Mouse (Mus musculus): ENCODE measurements around the gene Kctd5. TPM values are rescaled to one million over a fixed set of nuclear protein-coding genes. Genes with fewer than 3 reads are reported as not detected.

The Kctd5 gene
- polyA plus RNA-seq, 1 experiment from 2014 or later: 82.8 TPM

- 46% methylated on average over 2 of the region's 2 CpGs for WGBS
- H3K4me1 ChIP-seq (replicated peaks; ENCODE audit: control insufficient read depth, insufficient read depth, low read length): no peaks in the 10 kb centered on the region
- H3K9ac ChIP-seq (ENCODE audit: low read length): no peak overlapping the region
- no peak overlapping the region for H3K4me3 ChIP-seq (ENCODE audit: low read depth, low read length)
- no peaks in the 10 kb centered on the region for H3K27me3 ChIP-seq (ENCODE audit: control insufficient read depth, insufficient read depth, low read length)
- ATAC-seq (replicated peaks; ENCODE audit: low FRiP score) (no peak), DNase-seq (ENCODE audit: low spot score) (no peak)
- no peak overlapping the region for H3K4me2 ChIP-seq (ENCODE audit: low read depth, low read length, severe bottlenecking)
- H3K27ac ChIP-seq (ENCODE audit: low read depth, low read length): no peak overlapping the region
- H3K36me3 ChIP-seq (ENCODE audit: control insufficient read depth, insufficient read depth, low read length): no peaks in the 10 kb centered on the region
- no peaks in the 10 kb centered on the region for H3K9me3 ChIP-seq (ENCODE audit: control insufficient read depth, low read length)
Measured at GRCm38 (mm10) chr17:24006930-24007329, 66.4 kb downstream of the Kctd5 start.

- Histone ChIP-seq H3K36me3 (ENCODE audit: control insufficient read depth, insufficient read depth, low read length) (no peaks in the 10 kb centered on the region), H3K27me3 (ENCODE audit: control insufficient read depth, insufficient read depth, low read length) (no peaks in the 10 kb centered on the region), H3K27ac (ENCODE audit: low read depth, low read length) (no peak overlapping the region), H3K4me2 (ENCODE audit: low read depth, low read length, severe bottlenecking) (no peak overlapping the region), H3K4me1 (replicated peaks; ENCODE audit: control insufficient read depth, insufficient read depth, low read length) (no peaks in the 10 kb centered on the region), H3K9me3 (ENCODE audit: control insufficient read depth, low read length) (no peaks in the 10 kb centered on the region), H3K9ac (ENCODE audit: low read length) (no peak overlapping the region), H3K4me3 (ENCODE audit: low read depth, low read length) (no peak overlapping the region)
- no peak for DNase-seq (ENCODE audit: low spot score)
- 90% methylated on average over 3 of the region's 3 CpGs for WGBS
- no peak for ATAC-seq (replicated peaks; ENCODE audit: low FRiP score)
Measured at GRCm38 (mm10) chr17:24005049-24005448, 68.2 kb downstream of the Kctd5 start.

GRCm38 (mm10) chr17:24004071-24004665 lies 69.1 kb downstream of the Kctd5 start:
- Histone ChIP-seq H3K27ac (ENCODE audit: low read depth, low read length) (no peak overlapping the region), H3K27me3 (ENCODE audit: control insufficient read depth, insufficient read depth, low read length) (no peaks in the 10 kb centered on the region), H3K4me1 (replicated peaks; ENCODE audit: control insufficient read depth, insufficient read depth, low read length) (no peaks in the 10 kb centered on the region), H3K4me3 (ENCODE audit: low read depth, low read length) (no peak overlapping the region), H3K9me3 (ENCODE audit: control insufficient read depth, low read length) (no peaks in the 10 kb centered on the region), H3K4me2 (ENCODE audit: low read depth, low read length, severe bottlenecking) (no peak overlapping the region), H3K36me3 (ENCODE audit: control insufficient read depth, insufficient read depth, low read length) (no peaks in the 10 kb centered on the region), H3K9ac (ENCODE audit: low read length) (no peak overlapping the region)
- ATAC-seq (replicated peaks; ENCODE audit: low FRiP score) (no peak), DNase-seq (ENCODE audit: low spot score) (no peak)
- 92% methylated on average over 14 of the region's 14 CpGs for WGBS

- H3K27me3 ChIP-seq (ENCODE audit: control insufficient read depth, insufficient read depth, low read length): no peaks in the 10 kb centered on the region
- ATAC-seq (replicated peaks; ENCODE audit: low FRiP score) (no peak), DNase-seq (ENCODE audit: low spot score) (no peak)
- 86% methylated on average over 5 of the region's 5 CpGs for WGBS
- no peak overlapping the region for H3K4me2 ChIP-seq (ENCODE audit: low read depth, low read length, severe bottlenecking)
- no peaks in the 10 kb centered on the region for H3K4me1 ChIP-seq (replicated peaks; ENCODE audit: control insufficient read depth, insufficient read depth, low read length)
- H3K36me3 ChIP-seq (ENCODE audit: control insufficient read depth, insufficient read depth, low read length): no peaks in the 10 kb centered on the region
- H3K27ac ChIP-seq (ENCODE audit: low read depth, low read length): no peak overlapping the region
- no peaks in the 10 kb centered on the region for H3K9me3 ChIP-seq (ENCODE audit: control insufficient read depth, low read length)
- no peak overlapping the region for H3K4me3 ChIP-seq (ENCODE audit: low read depth, low read length)
- H3K9ac ChIP-seq (ENCODE audit: low read length): no peak overlapping the region
Measured at GRCm38 (mm10) chr17:24000404-24000803, 72.9 kb downstream of the Kctd5 start.

GRCm38 (mm10) chr17:23998383-23998782 lies 74.9 kb downstream of the Kctd5 start:
- Histone ChIP-seq H3K27ac (ENCODE audit: low read depth, low read length) (no peak overlapping the region), H3K4me3 (ENCODE audit: low read depth, low read length) (no peak overlapping the region), H3K36me3 (ENCODE audit: control insufficient read depth, insufficient read depth, low read length) (no peaks in the 10 kb centered on the region), H3K4me1 (replicated peaks; ENCODE audit: control insufficient read depth, insufficient read depth, low read length) (0 out of 2 replicates have a peak, but pooled peaks cover 3% of the 10 kb centered on the region), H3K4me2 (ENCODE audit: low read depth, low read length, severe bottlenecking) (no peak overlapping the region), H3K27me3 (ENCODE audit: control insufficient read depth, insufficient read depth, low read length) (no peaks in the 10 kb centered on the region), H3K9me3 (ENCODE audit: control insufficient read depth, low read length) (no peaks in the 10 kb centered on the region), H3K9ac (ENCODE audit: low read length) (no peak overlapping the region)
- ATAC-seq (replicated peaks; ENCODE audit: low FRiP score) (no peak), DNase-seq (ENCODE audit: low spot score) (no peak)
- WGBS: 78% methylated on average over 6 of the region's 6 CpGs

GRCm38 (mm10) chr17:23997901-23998300 lies 75.4 kb downstream of the Kctd5 start, which contains the start of gene Prss22:
TSS of gene Prss22 (minus strand) at chr17:23998100.
- Histone ChIP-seq H3K4me3 (ENCODE audit: low read depth, low read length) (no peak within 1 kb of the TSS), H3K27ac (ENCODE audit: low read depth, low read length) (no peak within 1 kb of the TSS), H3K9me3 (ENCODE audit: control insufficient read depth, low read length) (no peaks in the 10 kb centered on the region), H3K9ac (ENCODE audit: low read length) (no peak within 1 kb of the TSS), H3K4me2 (ENCODE audit: low read depth, low read length, severe bottlenecking) (no peak within 1 kb of the TSS), H3K4me1 (replicated peaks; ENCODE audit: control insufficient read depth, insufficient read depth, low read length) (0 out of 2 replicates have a peak, but pooled peaks cover 3% of the 10 kb centered on the region), H3K36me3 (ENCODE audit: control insufficient read depth, insufficient read depth, low read length) (no peaks in the 10 kb centered on the region), H3K27me3 (ENCODE audit: control insufficient read depth, insufficient read depth, low read length) (no peaks in the 10 kb centered on the region)
- no peak for DNase-seq (ENCODE audit: low spot score)
- no peak for ATAC-seq (replicated peaks; ENCODE audit: low FRiP score)
- WGBS: 56% methylated on average over 2 of the region's 2 CpGs

Small RNAs within 50 kb of the gene (microRNA-seq; reads per million reads assigned to microRNA genes)
- not detected for gene Gm27700 (ENCODE audit: insufficient number of aligned reads)

Other genes starting within 250 kb of the Kctd5 start
- gene Elob, start 244.3 kb downstream of the Kctd5 start, polyA plus RNA-seq (2014; fragmentation: Nextera tagmentation; extraction: Ambion mirVana): 1,038 and 1,041 TPM in 2 replicates
- not detected in 2 replicates for gene Prss33, start 237.4 kb downstream of the Kctd5 start, polyA plus RNA-seq (2014; fragmentation: Nextera tagmentation; extraction: Ambion mirVana)
- gene Prss32, start 229.6 kb downstream of the Kctd5 start, polyA plus RNA-seq (2014; fragmentation: Nextera tagmentation; extraction: Ambion mirVana): not detected in 2 replicates
- 2.1 and 2.6 TPM in 2 replicates for gene Prss41, start 229.3 kb downstream of the Kctd5 start, polyA plus RNA-seq (2014; fragmentation: Nextera tagmentation; extraction: Ambion mirVana)
- gene Prss21, start 205.4 kb downstream of the Kctd5 start, polyA plus RNA-seq (2014; fragmentation: Nextera tagmentation; extraction: Ambion mirVana): not detected in 2 replicates
- not detected in 2 replicates for gene Dcpp1, start 192.6 kb downstream of the Kctd5 start, polyA plus RNA-seq (2014; fragmentation: Nextera tagmentation; extraction: Ambion mirVana)
- not detected in 2 replicates for gene Dcpp2, start 192.6 kb downstream of the Kctd5 start, polyA plus RNA-seq (2014; fragmentation: Nextera tagmentation; extraction: Ambion mirVana)
- gene Dcpp3, start 156.0 kb downstream of the Kctd5 start, polyA plus RNA-seq (2014; fragmentation: Nextera tagmentation; extraction: Ambion mirVana): not detected in 2 replicates
- not detected in 2 replicates for gene Sbp, start 131.8 kb downstream of the Kctd5 start, polyA plus RNA-seq (2014; fragmentation: Nextera tagmentation; extraction: Ambion mirVana)
- not detected in 2 replicates for gene Sbpl, start 118.2 kb downstream of the Kctd5 start, polyA plus RNA-seq (2014; fragmentation: Nextera tagmentation; extraction: Ambion mirVana)
- gene Prss30, start 92.9 kb downstream of the Kctd5 start, polyA plus RNA-seq (2014; fragmentation: Nextera tagmentation; extraction: Ambion mirVana): not detected in 2 replicates
- not detected in 2 replicates for gene Prss22, start 75.4 kb downstream of the Kctd5 start, polyA plus RNA-seq (2014; fragmentation: Nextera tagmentation; extraction: Ambion mirVana)
- 0.15 TPM in 1 of 2 replicates, not detected in the other for gene Prss27, start 35.3 kb downstream of the Kctd5 start, polyA plus RNA-seq (2014; fragmentation: Nextera tagmentation; extraction: Ambion mirVana)
- gene Pdpk1, start 77.4 kb upstream of the Kctd5 start, polyA plus RNA-seq (2014; fragmentation: Nextera tagmentation; extraction: Ambion mirVana): 46.6 and 47.5 TPM in 2 replicates
- 29.5 and 34.7 TPM in 2 replicates for gene Amdhd2, start 90.3 kb upstream of the Kctd5 start, polyA plus RNA-seq (2014; fragmentation: Nextera tagmentation; extraction: Ambion mirVana)
- 394 and 453 TPM in 2 replicates for gene Atp6v0c, start 96.2 kb upstream of the Kctd5 start, polyA plus RNA-seq (2014; fragmentation: Nextera tagmentation; extraction: Ambion mirVana)
- 8.3 and 8.4 TPM in 2 replicates for gene Tbc1d24, start 132.1 kb upstream of the Kctd5 start, polyA plus RNA-seq (2014; fragmentation: Nextera tagmentation; extraction: Ambion mirVana)
- 3.8 and 4.9 TPM in 2 replicates for gene Ntn3, start 136.0 kb upstream of the Kctd5 start, polyA plus RNA-seq (2014; fragmentation: Nextera tagmentation; extraction: Ambion mirVana)
- 17.7 and 19.2 TPM in 2 replicates for gene Tedc2, start 147.4 kb upstream of the Kctd5 start, polyA plus RNA-seq (2014; fragmentation: Nextera tagmentation; extraction: Ambion mirVana)
- gene Ccnf, start 178.0 kb upstream of the Kctd5 start, polyA plus RNA-seq (2014; fragmentation: Nextera tagmentation; extraction: Ambion mirVana): 117 and 120 TPM in 2 replicates

All from forebrain, embryonic 11.5 days (tissue).